15 mouse cellular contexts compared by ENCODE assay signal in genomic region chr6:81912177-81912576, GRCm38 (mm10). TPM values are rescaled to one million over a fixed set of nuclear protein-coding genes. Genes with fewer than 3 reads are reported as not detected.
DNase-seq lines count a peak whose midpoint lies in the region; ATAC-seq and TF ChIP-seq lines count a peak whose summit lies in the region.
"Had no signal": no experiment of that assay in that cellular context is flagged by ENCODE, and none has a peak within 500 bp of the region (broad histone marks: within the 10 kb centered on the region; RNA-seq: fewer than 3 reads in every experiment).

No protein-coding gene starts in this region.

- TF ChIP-seq CTCF in thymus, adult 2 months (IDR thresholded peaks at IDR 0.05; ENCODE audit: borderline replicate concordance, control insufficient read depth, extremely low read depth, insufficient read depth, low read length, poor library complexity), result no peak

- intact Hi-C loops in heart, postnatal 10 days (cut with DNase I), result no loop called here

- no peaks in the 10 kb centered on the region for H3K4me1 ChIP-seq in heart, embryonic 10.5 days
- no peaks in the 10 kb centered on the region for H3K4me1 ChIP-seq in midbrain, embryonic 11.5 days (ENCODE audit: control insufficient read depth, insufficient read depth, low read length)
- H3K4me1 ChIP-seq in thymus, adult 2 months (replicated peaks; ENCODE audit: control insufficient read depth, insufficient read depth, low read length), result no peaks in the 10 kb centered on the region
- H3K4me1 ChIP-seq: embryonic facial prominence, embryonic 13.5 days; limb, embryonic 15.5 days; megakaryocyte, embryonic 14.5 days had no signal

- WGBS in heart, embryonic 10.5 days, result 84% methylated on average over 3 of the region's 3 CpGs
- WGBS in midbrain, embryonic 11.5 days, result 87% methylated on average over 3 of the region's 3 CpGs
- WGBS in thymus, adult 2 months, result 80% methylated on average over 3 of the region's 3 CpGs

- DNase-seq in heart, embryonic 10.5 days (ENCODE audit: low spot score), result peak; percentile 43
- no peak for DNase-seq in heart, postnatal 10 days
- peak; percentile 19 to 28 for DNase-seq in frontal cortex, postnatal 10 days (ENCODE audit: low spot score in 2 of 2)
- DNase-seq in layer of hippocampus, postnatal 36 days, result peak; percentile 50 to 58
- peak; percentile 76 for DNase-seq in right cerebral cortex, postnatal 25 days
- DNase-seq in midbrain, embryonic 11.5 days (ENCODE audit: low spot score, missing footprints), result no peak
- no peak for DNase-seq in thymus, adult 2 months
- DNase-seq: kidney, postnatal 25 days; lung, embryonic 14.5 days; thymus, adult 18-20 months had no signal

- H3K36me3 ChIP-seq in heart, embryonic 10.5 days, result no peaks in the 10 kb centered on the region
- H3K36me3 ChIP-seq in midbrain, embryonic 11.5 days (ENCODE audit: control insufficient read depth, insufficient read depth, low read length), result no peaks in the 10 kb centered on the region
- no peaks in the 10 kb centered on the region for H3K36me3 ChIP-seq in thymus, adult 2 months (ENCODE audit: control insufficient read depth, insufficient read depth, low read length)
- H3K36me3 ChIP-seq: embryonic facial prominence, embryonic 13.5 days; limb, embryonic 15.5 days had no signal

- no peak overlapping the region for H3K9ac ChIP-seq in midbrain, embryonic 11.5 days (ENCODE audit: low read length)
- H3K9ac ChIP-seq: embryonic facial prominence, embryonic 13.5 days; limb, embryonic 15.5 days; lung, embryonic 14.5 days had no signal

- no peak for TF ChIP-seq POLR2A in thymus, adult 2 months (IDR thresholded peaks at IDR 0.05; ENCODE audit: control insufficient read depth, extremely low read depth, insufficient read depth, low read length, poor library complexity)

- no peaks in the 10 kb centered on the region for H3K9me3 ChIP-seq in heart, embryonic 10.5 days
- no peaks in the 10 kb centered on the region for H3K9me3 ChIP-seq in midbrain, embryonic 11.5 days (ENCODE audit: control insufficient read depth, low read length)
- H3K9me3 ChIP-seq: embryonic facial prominence, embryonic 13.5 days; limb, embryonic 15.5 days; megakaryocyte, embryonic 14.5 days had no signal

- H3K27me3 ChIP-seq in heart, embryonic 10.5 days (ENCODE audit: insufficient read depth, poor library complexity, severe bottlenecking), result no peaks in the 10 kb centered on the region
- no peaks in the 10 kb centered on the region for H3K27me3 ChIP-seq in midbrain, embryonic 11.5 days (ENCODE audit: control insufficient read depth, insufficient read depth, low read length)
- H3K27me3 ChIP-seq in thymus, adult 2 months (ENCODE audit: control insufficient read depth, insufficient read depth, low read length), result no peaks in the 10 kb centered on the region
- H3K27me3 ChIP-seq: embryonic facial prominence, embryonic 13.5 days; limb, embryonic 15.5 days had no signal

- H3K27ac ChIP-seq in heart, embryonic 10.5 days, result no peak overlapping the region
- no peak overlapping the region for H3K27ac ChIP-seq in midbrain, embryonic 11.5 days (ENCODE audit: low read depth, low read length)
- H3K27ac ChIP-seq in thymus, adult 2 months (ENCODE audit: control insufficient read depth, insufficient read depth, low read length), result no peak overlapping the region
- H3K27ac ChIP-seq: embryonic facial prominence, embryonic 13.5 days; limb, embryonic 15.5 days had no signal

- H3K4me2 ChIP-seq in midbrain, embryonic 11.5 days, result no peak overlapping the region
- H3K4me2 ChIP-seq: embryonic facial prominence, embryonic 13.5 days; heart, embryonic 11.5 days; limb, embryonic 15.5 days; lung, embryonic 14.5 days had no signal

- no peak for ATAC-seq in midbrain, embryonic 11.5 days (ENCODE audit: low FRiP score)
- ATAC-seq: inflammation-experienced regulatory T-cells, adult 6 months had no signal

- no peak overlapping the region for H3K4me3 ChIP-seq in heart, embryonic 10.5 days
- H3K4me3 ChIP-seq in midbrain, embryonic 11.5 days (ENCODE audit: low read depth, low read length), result no peak overlapping the region
- H3K4me3 ChIP-seq in thymus, adult 2 months (ENCODE audit: control insufficient read depth, insufficient read depth, low read length), result no peak overlapping the region
- H3K4me3 ChIP-seq: embryonic facial prominence, embryonic 13.5 days; limb, embryonic 15.5 days; megakaryocyte, embryonic 14.5 days had no signal

RNA-seq across cellular contexts. Expression of gene Gcfc2, which starts 11.3 kb away (rescaled TPM):
- 6.4 and 10.1 TPM in 2 replicates for polyA plus RNA-seq in heart, embryonic 10.5 days (2016; fragmentation: Nextera tagmentation; extraction: Ambion mirVana)
- 1 to 10 TPM; 4.3 to 5.8 TPM for total RNA-seq in heart, postnatal 10 days (2021)
- total RNA-seq in layer of hippocampus, postnatal 36 days (2021), result 10 to 100 TPM; 13.9 to 16.7 TPM
- polyA plus RNA-seq in midbrain, embryonic 11.5 days (2014; fragmentation: Nextera tagmentation; extraction: Ambion mirVana), result 12.6 and 13.5 TPM in 2 replicates
- polyA plus RNA-seq in thymus, adult 2 months (2012; rRNA removed), result 5.0 and 5.2 TPM in 2 replicates

RNA-seq across cellular contexts. Expression of gene Mrpl19, which starts 53.6 kb away (rescaled TPM):
- 75.8 and 83.3 TPM in 2 replicates for polyA plus RNA-seq in heart, embryonic 10.5 days (2016; fragmentation: Nextera tagmentation; extraction: Ambion mirVana)
- 10 to 100 TPM; 41.1 to 42.0 TPM for total RNA-seq in heart, postnatal 10 days (2021)
- 10 to 100 TPM; 36.4 to 38.4 TPM for total RNA-seq in layer of hippocampus, postnatal 36 days (2021)
- 63.0 and 64.2 TPM in 2 replicates for polyA plus RNA-seq in midbrain, embryonic 11.5 days (2014; fragmentation: Nextera tagmentation; extraction: Ambion mirVana)
- polyA plus RNA-seq in thymus, adult 2 months (2012; rRNA removed), result 5.6 and 5.9 TPM in 2 replicates

Comparison
In these comparisons a context has a peak if more than half of its experiments do, and no peak if none do; other contexts are left out.
1. DNase-seq: peak in heart, embryonic 10.5 days (single experiment), frontal cortex, postnatal 10 days (2 of 2), layer of hippocampus, postnatal 36 days (2 of 2) and right cerebral cortex, postnatal 25 days (single experiment); none in heart, postnatal 10 days (0 of 2), midbrain, embryonic 11.5 days (single experiment) and thymus, adult 2 months (single experiment).